Mouse (Mus musculus) retina, postnatal 1 day (tissue): Measurements from ENCODE around the gene 1700029I15Rik.
"Not testable (repeated sequence)": the region's sequence is repeated elsewhere in the genome, so short reads cannot be mapped to it uniquely, and the experiment has no call there.

Experiments used
- DNase-seq: peaks from one replicate; pipeline ENCODE4 v3.0.0-alpha.2; 2012

1700029I15Rik gene

DNA sequence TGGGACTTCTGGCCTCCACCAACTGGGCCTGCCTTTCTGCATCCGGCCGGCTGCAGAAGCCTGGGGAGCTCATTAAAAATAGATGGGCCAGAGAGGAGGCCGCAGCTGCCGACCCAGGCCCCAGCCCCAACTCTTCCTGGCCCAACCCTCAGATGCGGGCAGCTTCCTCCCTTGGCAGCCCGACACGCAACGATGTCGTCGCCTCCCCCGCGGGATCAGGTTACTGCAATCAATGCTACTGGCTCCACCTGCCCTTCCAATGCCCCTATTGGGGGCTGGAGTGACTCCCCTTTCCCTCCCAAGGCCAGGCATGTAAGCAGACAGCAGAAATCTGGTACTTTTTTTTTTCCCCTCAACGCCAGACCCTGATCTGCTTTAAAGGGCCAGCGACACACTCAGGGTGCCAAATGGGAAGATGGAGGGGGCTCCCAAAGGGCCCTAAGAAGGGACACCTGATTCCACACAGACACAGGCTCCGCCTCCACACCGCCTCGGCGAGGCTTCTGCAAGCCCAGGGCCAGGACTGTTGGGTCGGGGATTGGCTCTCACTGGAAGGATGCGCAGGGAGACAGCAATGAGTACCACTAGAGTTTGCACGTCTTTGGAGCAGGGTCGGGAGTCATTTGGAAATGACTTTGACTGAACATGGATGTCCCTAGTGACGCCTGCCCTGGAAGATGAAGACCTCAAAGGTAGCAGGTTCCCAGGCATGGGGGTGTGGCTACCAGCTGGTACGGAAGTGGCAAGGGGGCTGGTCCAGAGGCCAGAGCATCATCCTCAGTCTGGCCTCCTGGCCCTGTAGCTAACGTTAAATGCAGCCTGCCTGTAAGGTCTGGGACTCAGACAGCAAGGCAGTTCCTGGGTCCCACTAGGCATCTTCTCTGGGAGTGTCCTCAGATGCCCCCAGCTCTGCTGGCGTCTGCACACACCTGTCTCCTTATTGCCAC, 10.3 kb downstream of the 1700029I15Rik start:
- DNase-seq = peak; percentile 84

DNA sequence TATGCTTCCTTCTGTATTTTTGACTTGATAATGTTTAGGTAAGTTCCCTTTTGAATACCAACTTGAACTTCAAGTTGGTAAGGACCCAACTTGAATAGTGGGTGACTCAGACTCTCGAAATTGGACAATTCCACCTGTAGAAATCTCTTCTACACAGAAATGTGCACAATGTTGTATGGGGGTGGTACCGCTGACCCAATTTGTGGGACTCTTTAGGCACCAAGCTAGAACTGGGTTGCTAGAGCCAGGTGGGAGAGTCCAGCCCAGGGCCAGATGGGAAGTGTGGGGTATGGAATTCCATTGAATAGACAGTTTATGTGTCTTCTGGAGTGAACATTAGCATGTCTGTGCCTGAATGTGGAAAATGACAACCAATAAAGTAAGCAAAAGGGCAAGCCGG, 13.2 kb downstream of the 1700029I15Rik start:
- DNase-seq = no peak

- no peak for DNase-seq
Measured at GRCm38 (mm10) chr2:92397436-92397835, 15.1 kb downstream of the 1700029I15Rik start.

- not testable (repeated sequence) for DNase-seq
Measured at GRCm38 (mm10) chr2:92399877-92400276, 17.5 kb downstream of the 1700029I15Rik start.

DNA sequence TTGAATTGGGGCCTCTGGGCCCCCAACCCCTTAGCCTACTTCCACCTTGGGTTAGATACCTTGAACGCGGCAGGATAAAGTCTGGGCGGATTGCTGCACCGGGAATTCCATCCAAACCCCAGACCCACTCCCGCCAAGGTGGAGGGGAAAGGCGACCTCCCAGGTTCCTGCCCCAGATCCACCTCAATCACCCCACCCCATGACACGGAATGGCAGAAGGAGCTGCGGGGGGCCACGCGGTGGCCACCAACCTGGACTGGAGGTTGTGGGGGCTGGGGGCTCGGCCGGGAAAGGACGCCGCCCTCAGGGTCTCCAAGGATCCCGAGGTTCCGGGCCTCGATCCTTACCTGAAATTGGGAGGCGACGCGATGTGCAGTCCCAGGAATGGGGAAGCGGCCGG, 18.3 kb downstream of the 1700029I15Rik start:
- peak; percentile 27 for DNase-seq

- peak; percentile 80 for DNase-seq
Measured at GRCm38 (mm10) chr2:92401091-92401561, 18.8 kb downstream of the 1700029I15Rik start, which contains the start of gene Mapk8ip1. Gene Mapk8ip1 (minus strand): TSS chr2:92401263.

DNA sequence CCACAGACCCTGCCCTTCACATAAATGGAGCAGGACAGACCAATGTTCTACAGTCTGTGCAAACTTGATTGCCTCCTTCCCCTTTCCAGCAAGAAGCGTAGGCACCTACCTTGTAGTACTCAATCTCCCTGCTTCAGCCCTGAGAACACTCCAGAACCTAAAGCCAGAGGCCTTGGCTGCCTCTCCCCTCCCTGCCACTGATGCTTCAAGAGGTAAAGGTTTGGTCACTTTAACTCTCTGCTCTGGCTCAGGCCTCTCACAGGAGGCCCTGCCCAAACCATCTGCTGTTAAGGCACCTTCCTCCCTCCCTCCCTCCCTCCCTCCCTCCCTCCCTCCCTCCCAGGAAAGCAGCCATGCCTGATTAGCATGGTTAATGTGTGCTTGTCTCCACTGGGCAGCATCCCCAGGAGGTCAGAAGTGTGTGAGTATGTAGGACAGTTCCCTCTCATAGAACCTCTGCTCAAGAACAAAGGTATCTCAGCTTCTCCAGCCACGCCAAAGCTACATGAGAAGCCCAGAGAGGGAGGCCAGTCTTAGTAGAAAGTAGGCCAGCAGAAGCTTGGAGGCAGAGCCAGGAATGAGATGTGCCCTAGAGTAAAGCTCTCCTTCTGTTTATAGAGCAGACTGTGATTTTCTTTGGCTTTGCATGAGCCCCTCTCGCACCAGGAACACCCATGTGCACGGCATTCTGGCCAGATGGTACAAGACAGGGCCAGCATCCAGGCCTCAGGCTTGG, 20.4 kb downstream of the 1700029I15Rik start:
- peak; percentile 65 for DNase-seq

DNA sequence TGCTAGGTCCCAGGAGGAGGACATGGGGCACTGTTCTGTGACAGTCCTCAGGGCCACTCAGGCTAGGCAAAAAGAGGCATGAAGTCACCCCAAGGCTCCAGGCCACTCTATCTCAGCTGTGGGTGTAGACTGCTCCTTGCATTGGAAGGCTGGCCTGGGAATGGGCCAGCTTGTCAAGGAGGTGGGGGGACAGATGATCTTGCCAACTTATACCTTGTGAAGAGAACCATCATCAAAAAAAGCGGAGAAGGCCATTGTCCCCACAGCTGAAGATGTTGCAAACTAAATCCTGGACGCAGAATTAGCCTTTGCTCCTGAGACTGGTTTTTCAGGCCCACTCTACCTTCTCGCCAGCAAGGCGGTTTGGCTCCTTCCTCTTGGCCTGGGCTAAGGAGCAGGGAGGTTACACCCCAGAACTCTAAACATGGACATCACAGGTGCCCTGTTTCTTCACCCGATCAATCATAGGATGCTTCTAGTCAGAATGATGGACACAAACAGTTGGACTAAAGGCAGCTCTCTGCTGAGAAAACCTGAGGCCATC, 21.5 kb downstream of the 1700029I15Rik start:
- no peak for DNase-seq

- DNase-seq = no peak
Measured at GRCm38 (mm10) chr2:92404737-92405136, 22.4 kb downstream of the 1700029I15Rik start.

- no peak for DNase-seq
Measured at GRCm38 (mm10) chr2:92405687-92406086, 23.3 kb downstream of the 1700029I15Rik start.

DNA sequence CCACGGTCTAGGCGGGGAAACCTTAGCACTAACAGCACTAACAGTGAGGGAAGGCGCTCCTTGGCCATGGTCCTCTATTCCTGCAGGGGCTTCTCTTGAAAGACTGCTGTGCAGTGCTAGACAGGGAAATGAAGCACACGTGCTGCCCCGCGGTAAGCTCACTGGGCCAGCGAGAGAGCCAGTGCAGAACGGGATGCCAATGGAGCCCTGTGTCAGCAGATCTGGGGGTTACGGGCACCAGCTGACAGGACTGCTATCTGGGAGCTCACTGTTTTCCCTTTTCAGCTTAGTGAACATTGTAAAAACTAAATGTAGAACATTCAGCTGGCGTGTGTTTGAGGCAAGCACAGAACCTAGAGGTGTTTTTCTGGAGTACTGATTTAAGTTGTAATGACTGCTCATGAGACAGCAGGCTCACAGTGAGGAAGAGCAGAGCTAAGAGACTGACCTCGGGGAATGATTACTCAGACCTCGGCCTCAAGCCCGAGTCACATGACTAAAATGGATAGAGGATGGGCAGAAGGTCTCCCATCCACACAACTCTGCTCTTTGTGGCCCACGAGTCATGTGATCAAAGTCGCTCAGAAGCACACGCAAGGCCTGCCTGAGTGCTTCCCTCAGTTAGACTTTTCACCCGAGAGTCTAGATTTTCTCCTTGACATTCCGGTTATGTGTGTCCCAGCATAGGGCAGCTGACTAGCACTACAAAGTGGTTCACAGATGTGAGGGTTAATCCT, 26.1 kb downstream of the 1700029I15Rik start:
- no peak for DNase-seq

DNA sequence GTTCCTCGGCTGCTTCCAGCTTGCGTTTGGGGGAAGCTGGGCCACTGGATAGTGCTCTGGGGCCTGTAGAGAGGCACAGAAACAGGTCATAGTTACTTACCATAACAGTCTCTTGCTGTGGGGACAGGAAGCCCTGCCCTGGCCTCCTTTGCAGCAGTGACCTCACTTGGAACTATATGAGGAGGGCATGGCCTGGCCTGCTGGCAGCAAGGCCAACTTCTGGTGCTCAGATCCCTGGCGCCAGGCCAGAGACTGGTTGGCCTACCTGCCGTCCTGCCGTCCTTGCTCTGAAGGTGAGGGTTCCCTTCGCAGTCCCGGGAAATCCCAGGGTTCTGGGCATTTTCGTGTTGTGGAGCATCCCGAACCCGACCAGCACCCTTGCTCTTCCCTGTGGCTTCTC, 29.4 kb downstream of the 1700029I15Rik start:
- no peak for DNase-seq

DNA sequence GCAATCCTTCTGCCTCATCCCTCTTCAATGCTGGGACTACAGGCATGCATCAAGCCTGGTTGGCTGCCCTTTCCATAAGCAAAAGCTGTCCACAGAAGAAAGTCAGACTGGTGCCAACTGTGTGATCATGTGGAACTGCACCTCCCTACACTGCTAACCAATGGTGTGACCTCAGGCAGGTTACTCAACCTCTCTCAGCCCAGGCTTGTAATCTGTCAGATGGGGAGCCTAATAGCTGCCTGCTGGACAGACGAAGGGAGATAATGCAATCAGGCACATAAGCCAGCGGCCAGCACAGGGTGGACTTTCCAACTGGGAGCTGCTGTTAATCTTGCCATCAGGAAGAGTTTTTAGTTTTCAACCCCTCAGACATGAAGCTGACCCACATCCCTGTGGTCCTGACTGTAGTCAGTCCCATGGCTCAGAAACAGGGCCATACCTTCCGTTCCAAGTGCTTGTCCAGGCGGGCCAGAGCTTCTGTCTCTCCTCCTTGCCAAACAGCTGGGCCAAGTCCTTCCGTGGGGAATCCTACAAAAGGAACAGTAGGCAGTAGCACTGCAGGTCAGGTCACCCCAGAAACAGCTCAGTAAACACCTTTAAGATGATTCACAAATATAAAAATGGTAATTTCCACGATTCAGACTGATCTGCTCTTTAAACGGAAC, 39.5 kb downstream of the 1700029I15Rik start:
- no peak for DNase-seq

GRCm38 (mm10) chr2:92422388-92423135, 40.2 kb downstream of the 1700029I15Rik start:
- peak; percentile 47 for DNase-seq

DNA sequence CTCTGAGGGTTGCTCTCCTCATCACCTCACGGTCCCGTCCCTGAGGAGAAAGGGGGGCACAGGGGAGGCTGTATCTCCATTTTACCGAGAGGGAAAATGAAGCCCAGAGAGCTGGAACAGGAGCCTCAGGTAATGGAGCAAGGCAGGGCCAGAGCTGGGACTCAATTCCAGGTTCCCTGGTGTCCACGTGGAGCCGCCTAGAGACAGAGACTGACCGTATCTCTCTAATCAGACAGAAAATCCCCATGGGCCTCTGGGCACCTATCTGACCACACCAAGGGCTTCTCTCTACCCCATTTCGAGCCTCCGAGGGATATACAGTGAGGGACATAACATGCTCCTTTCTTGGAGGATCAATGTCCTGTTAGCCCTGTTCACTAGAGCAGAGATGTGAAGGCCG, 40.8 kb downstream of the 1700029I15Rik start:
- DNase-seq = no peak

- peak; percentile 95 for DNase-seq
Measured at GRCm38 (mm10) chr2:92423702-92424461, 41.5 kb downstream of the 1700029I15Rik start.

- peak; percentile 90 for DNase-seq
Measured at GRCm38 (mm10) chr2:92424462-92425308, 42.3 kb downstream of the 1700029I15Rik start.

DNA sequence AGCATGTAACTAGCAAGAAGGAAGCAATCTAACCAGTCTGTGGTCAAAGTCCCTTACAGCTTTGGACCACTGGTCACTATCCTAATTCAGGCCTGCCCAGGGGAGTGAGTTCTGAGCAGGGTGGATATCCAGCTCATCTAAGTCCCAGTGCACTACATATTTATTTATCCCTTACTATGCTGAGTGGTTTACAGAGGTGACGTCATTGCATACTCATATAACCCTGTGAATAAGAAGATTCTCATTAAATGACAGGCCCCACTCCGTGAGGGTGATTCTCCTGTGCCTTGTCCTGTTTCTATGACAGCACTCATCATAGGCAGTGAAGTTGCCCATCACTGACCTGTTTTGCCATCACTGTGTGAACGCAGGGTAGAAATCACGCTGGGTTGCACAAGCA, 43.0 kb downstream of the 1700029I15Rik start:
- DNase-seq = no peak

DNA sequence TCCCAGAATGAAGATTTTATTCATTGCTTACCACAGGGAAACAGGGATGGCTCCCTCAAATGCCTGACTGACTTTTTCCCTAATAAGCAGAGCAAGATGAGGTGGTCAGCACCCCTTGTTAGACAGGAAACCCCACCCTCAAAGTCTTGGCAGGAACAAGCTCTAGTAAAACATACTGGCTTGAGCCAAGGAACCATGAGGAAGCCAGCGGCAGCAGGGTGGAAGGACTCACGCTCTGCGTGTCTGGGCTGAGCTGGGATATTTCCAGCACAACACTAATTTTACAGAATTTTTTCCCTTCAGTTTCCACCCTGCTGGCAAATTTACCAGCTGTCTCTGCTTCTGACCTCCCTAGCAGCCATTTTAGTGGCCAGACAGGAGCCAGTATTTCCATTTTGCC, 44.1 kb downstream of the 1700029I15Rik start:
- DNase-seq = no peak
